Mouse (Mus musculus) intestine, postnatal 0 days (tissue): Measurements from ENCODE around the gene Eea1. TPM values are rescaled to one million over a fixed set of nuclear protein-coding genes. Genes with fewer than 3 reads are reported as not detected.
"Not testable (repeated sequence)": the region's sequence is repeated elsewhere in the genome, so short reads cannot be mapped to it uniquely, and the experiment has no call there.

Source experiments
- ATAC-seq: fragments of 200-750 bp; cut with Nextera tagmentation; 2 replicates; pipeline ENCODE4 v1.8.0; 2017; ENCODE audit warnings: mild to moderate bottlenecking, moderate TSS enrichment, moderate library complexity
- H3K27ac ChIP-seq: fragments of 300-500 bp; sonication (generic); 2 replicates; pipeline ENCODE4 v1.5.1; 2014; ENCODE audit warnings: mild to moderate bottlenecking, low read depth, low read length, moderate library complexity
- H3K27me3 ChIP-seq: fragments of 300-500 bp; sonication (generic); replicated peaks from 2 replicates; pipeline ENCODE4 v1.6.1; 2014; ENCODE audit warnings: low read length, mixed read lengths; ENCODE audit not compliant: control insufficient read depth, insufficient read depth
- H3K36me3 ChIP-seq: fragments of 300-500 bp; sonication (generic); 2 replicates; pipeline ENCODE4 v1.6.1; 2014; ENCODE audit warnings: mild to moderate bottlenecking, moderate library complexity; ENCODE audit not compliant: control insufficient read depth, insufficient read depth
- H3K4me1 ChIP-seq: fragments of 300-500 bp; sonication (generic); replicated peaks from 2 replicates; pipeline ENCODE4 v1.6.1; 2014; ENCODE audit warnings: antibody characterized with exemption, low read length, mixed read lengths; ENCODE audit not compliant: control insufficient read depth, insufficient read depth
- H3K4me2 ChIP-seq: fragments of 300-500 bp; sonication (generic); replicated peaks from 2 replicates; pipeline ENCODE4 v1.6.1; 2014; ENCODE audit warnings: low read depth, mild to moderate bottlenecking, moderate library complexity
- H3K4me3 ChIP-seq: fragments of 300-500 bp; sonication (generic); 2 replicates; pipeline ENCODE4 v1.5.1; 2014; ENCODE audit warnings: low read depth, low read length
- H3K9ac ChIP-seq: fragments of 300-500 bp; sonication (generic); 2 replicates; pipeline ENCODE4 v1.6.1; 2014; ENCODE audit warnings: mild to moderate bottlenecking, low read depth, low read length
- H3K9me3 ChIP-seq: fragments of 300-500 bp; sonication (generic); 2 replicates; pipeline ENCODE4 v1.6.1; 2016; ENCODE audit warnings: mixed run types; ENCODE audit not compliant: control insufficient read depth
- CTCF ChIP-seq: sonication (generic); IDR thresholded peaks from 2 replicates; pipeline ENCODE4 v1.5.1; 2016; ENCODE audit warnings: low read depth, mild to moderate bottlenecking, control low read depth, antibody characterized with exemption, moderate library complexity
- WGBS: fragments of 180-500 bp; shearing (Covaris S2); extraction: QIAGEN DNeasy Blood & Tissue Kit; methylation state at CpG from one replicate; pipeline ENCODE4 v1.1.7; 2014; 5-methylcytosine and 5-hydroxymethylcytosine counted together
- polyA plus RNA-seq: library from polyadenylated mRNA; unstranded; fragments of >200 nt; fragmentation: Nextera tagmentation; extraction: Ambion mirVana; gene quantifications from 2 replicates; pipeline ENCODE4 v1.2.1, GENCODE M21; 2015

Gene Eea1
- polyA plus RNA-seq, 1 experiment from 2014 or later, result 21.3 TPM

GRCm38 (mm10) chr10:96075880-96076279, 135.4 kb downstream of the Eea1 start:
- 34% methylated on average over 7 of the region's 7 CpGs for WGBS
- Histone ChIP-seq H3K4me2 (no peak overlapping the region), H3K36me3 (no peaks in the 10 kb centered on the region), H3K4me1 (no peaks in the 10 kb centered on the region), H3K4me3 (no peak overlapping the region), H3K27me3 (no peaks in the 10 kb centered on the region), H3K9me3 (no peaks in the 10 kb centered on the region), H3K9ac (no peak overlapping the region), H3K27ac (no peak overlapping the region)
- no peak for TF ChIP-seq CTCF
- ATAC-seq, result no peak

DNA sequence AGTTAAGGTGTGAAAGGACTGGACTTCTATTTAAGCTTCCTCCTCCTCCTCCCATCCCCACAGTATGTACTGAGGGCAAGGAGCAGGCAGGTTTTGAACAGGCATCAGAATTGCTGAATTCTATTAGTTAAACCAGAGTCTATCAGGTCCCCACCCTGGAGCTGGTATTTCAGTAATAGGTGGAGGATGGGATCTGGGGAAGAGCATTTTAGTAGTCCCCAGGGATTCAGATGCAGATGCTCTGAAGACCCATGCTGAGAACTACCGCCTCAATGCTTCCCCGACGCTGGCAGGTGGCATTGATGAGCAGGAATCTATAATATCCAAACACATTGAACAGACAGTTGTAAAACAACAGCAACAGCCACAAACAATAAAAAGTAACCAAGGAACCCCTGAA, 136.0 kb downstream of the Eea1 start:
- Histone ChIP-seq H3K4me3 (no peak overlapping the region), H3K9ac (no peak overlapping the region), H3K9me3 (no peaks in the 10 kb centered on the region), H3K36me3 (no peaks in the 10 kb centered on the region), H3K27me3 (no peaks in the 10 kb centered on the region), H3K4me1 (no peaks in the 10 kb centered on the region), H3K27ac (no peak overlapping the region), H3K4me2 (no peak overlapping the region)
- no peak for ATAC-seq
- TF ChIP-seq CTCF, result no peak
- WGBS, result 73% methylated on average over 3 of the region's 3 CpGs

- 83% methylated on average over 6 of the region's 6 CpGs for WGBS
- peak; percentile 100 for ATAC-seq
- not testable (repeated sequence) for H3K9me3 ChIP-seq
Observed at GRCm38 (mm10) chr10:96077480-96078066, 137.1 kb downstream of the Eea1 start.

GRCm38 (mm10) chr10:96079823-96080222, 139.4 kb downstream of the Eea1 start:
- WGBS, result 84% methylated on average over 4 of the region's 4 CpGs
- Histone ChIP-seq H3K4me3 (no peak overlapping the region), H3K9me3 (no peaks in the 10 kb centered on the region), H3K27me3 (no peaks in the 10 kb centered on the region), H3K36me3 (no peaks in the 10 kb centered on the region), H3K4me1 (no peaks in the 10 kb centered on the region), H3K9ac (no peak overlapping the region), H3K27ac (no peak overlapping the region), H3K4me2 (no peak overlapping the region)
- no peak for TF ChIP-seq CTCF
- ATAC-seq, result no peak

More at GRCm38 (mm10) chr10:96077480-96078066, 137.1 kb downstream of the Eea1 start:
- H3K27ac ChIP-seq, H3K36me3 ChIP-seq, H3K4me3 ChIP-seq, H3K27me3 ChIP-seq, H3K9ac ChIP-seq, H3K4me2 ChIP-seq, H3K4me1 ChIP-seq: not testable (repeated sequence)

DNA sequence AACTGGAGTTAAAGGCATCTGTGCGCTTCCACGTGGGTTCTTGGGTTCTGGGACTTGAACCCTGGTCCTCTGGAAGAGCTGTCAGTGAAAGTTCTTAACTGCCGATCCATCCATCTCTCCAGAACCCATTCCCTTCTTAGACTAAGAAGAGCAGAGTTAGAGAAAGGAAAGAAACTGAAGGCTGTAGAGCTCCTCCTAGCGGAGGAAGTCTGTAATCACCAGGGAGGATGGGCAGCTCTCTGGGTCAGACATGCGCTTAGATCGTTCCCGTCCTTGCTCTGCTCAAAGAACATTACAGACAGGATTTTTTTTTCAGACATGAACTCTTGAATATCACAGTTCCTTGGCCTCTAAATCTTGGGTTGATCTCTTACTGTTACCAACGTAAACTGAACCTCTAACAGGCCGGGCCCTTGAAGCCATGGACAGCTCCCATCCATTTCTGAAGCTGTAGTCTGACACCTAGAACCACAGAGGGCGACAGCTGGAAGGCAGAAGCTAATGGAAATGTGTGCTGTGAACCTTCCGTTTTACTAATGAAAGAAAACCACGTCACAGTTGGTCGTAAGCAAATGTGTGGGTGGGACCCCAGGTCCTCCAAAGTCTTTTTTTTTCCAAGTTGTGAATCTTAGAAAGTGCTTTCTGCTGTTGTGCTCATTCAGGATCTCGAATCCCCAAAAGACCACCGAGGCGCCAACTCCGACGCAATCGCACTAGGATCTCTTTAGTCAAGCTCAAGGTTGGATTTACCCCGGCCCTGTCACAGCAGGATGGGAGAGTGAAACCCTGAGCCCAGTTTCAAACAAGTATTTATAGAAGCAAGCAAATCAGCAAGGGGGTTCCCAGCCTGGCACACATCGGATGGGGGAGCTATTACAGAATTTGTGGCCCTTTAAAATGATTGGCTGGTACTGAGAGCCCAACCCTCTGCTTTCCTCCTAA, 140.3 kb downstream of the Eea1 start:
- Histone ChIP-seq H3K27ac (no peak overlapping the region), H3K36me3 (no peaks in the 10 kb centered on the region), H3K4me3 (no peak overlapping the region), H3K27me3 (no peaks in the 10 kb centered on the region), H3K9me3 (no peaks in the 10 kb centered on the region), H3K4me2 (no peak overlapping the region), H3K9ac (no peak overlapping the region), H3K4me1 (no peaks in the 10 kb centered on the region)
- no peak for ATAC-seq
- TF ChIP-seq CTCF, result peak; percentile 81
- 56% methylated on average over 21 of the region's 21 CpGs for WGBS

GRCm38 (mm10) chr10:96082203-96082602, 141.8 kb downstream of the Eea1 start:
- Histone ChIP-seq H3K9ac (no peak overlapping the region), H3K27me3 (no peaks in the 10 kb centered on the region), H3K27ac (no peak overlapping the region), H3K4me3 (no peak overlapping the region), H3K4me2 (no peak overlapping the region), H3K9me3 (no peaks in the 10 kb centered on the region), H3K4me1 (no peaks in the 10 kb centered on the region), H3K36me3 (no peaks in the 10 kb centered on the region)
- no peak for TF ChIP-seq CTCF
- WGBS, result 55% methylated on average over 3 of the region's 3 CpGs
- ATAC-seq, result no peak
